Comparison of ENCODE assay signal across 9 mouse cellular contexts in genomic region chr5:125273666-125274109, GRCm38 (mm10).
DNase-seq lines count a peak whose midpoint lies in the region; ATAC-seq and TF ChIP-seq lines count a peak whose summit lies in the region.
"Had no signal": no experiment of that assay in that cellular context is flagged by ENCODE, and none has a peak within 500 bp of the region (broad histone marks: within the 10 kb centered on the region; RNA-seq: fewer than 3 reads in every experiment).

No protein-coding gene starts in this region.

- in situ Hi-C loops in Patski (cut with MboI; ENCODE audit: low pct_unique_long_range_greater_than_20kb): loop anchor here (5.0 kb wide), 3 partner anchors 79 to 511 kb away; no protein-coding TSS in a partner anchor

- H3K4me3 ChIP-seq in cortical plate, adult 2 months (ENCODE audit: insufficient read depth, low read length): no peak overlapping the region
- no peak overlapping the region for H3K4me3 ChIP-seq in limb, embryonic 13.5 days
- H3K4me3 ChIP-seq in midbrain, postnatal 0 days (ENCODE audit: low read depth, low read length): no peak overlapping the region
- H3K4me3 ChIP-seq: hindbrain, embryonic 15.5 days had no signal

- H3K9me3 ChIP-seq in limb, embryonic 13.5 days: no peaks in the 10 kb centered on the region
- H3K9me3 ChIP-seq in midbrain, postnatal 0 days (ENCODE audit: low read length): no peaks in the 10 kb centered on the region
- H3K9me3 ChIP-seq: hindbrain, embryonic 15.5 days had no signal

- CTCF ChIA-PET in Patski (lab: Charles Lee): interaction anchor here (0.8 to 7.2 kb wide), 13 partner anchors 12 to 373 kb away, joined by 3 to 69 read pairs (median 4); no protein-coding TSS in a partner anchor

- TF ChIP-seq POLR2A in cortical plate, adult 2 months (IDR thresholded peaks at IDR 0.05; ENCODE audit: extremely low read depth, insufficient read depth, low read length): no peak

- H3K27me3 ChIP-seq in Patski: no peaks in the 10 kb centered on the region
- no peaks in the 10 kb centered on the region for H3K27me3 ChIP-seq in limb, embryonic 13.5 days
- no peaks in the 10 kb centered on the region for H3K27me3 ChIP-seq in midbrain, postnatal 0 days (ENCODE audit: insufficient read depth, low read length)
- H3K27me3 ChIP-seq: hindbrain, embryonic 15.5 days had no signal

- no peak overlapping the region; the same call in 1 of the 2 replicates for H3K4me2 ChIP-seq in limb, embryonic 13.5 days (replicated peaks)
- H3K4me2 ChIP-seq in midbrain, postnatal 0 days (ENCODE audit: low read depth, low read length, poor library complexity, severe bottlenecking): no peak overlapping the region
- H3K4me2 ChIP-seq: hindbrain, embryonic 15.5 days had no signal

- intact Hi-C loops in gastrocnemius, postnatal 36 days (cut with DNase I): loop anchor here (5.0 kb wide), 2 partner anchors 94 to 251 kb away; no protein-coding TSS in a partner anchor

- 21% methylated on average over 8 of the region's 8 CpGs for WGBS in limb, embryonic 13.5 days
- WGBS in midbrain, postnatal 0 days: 20% methylated on average over 8 of the region's 8 CpGs

- DNase-seq in 416B (ENCODE audit: low read depth) (peak; percentile 99), Patski (ENCODE audit: low read depth, low spot score) (no peak)
- DNase-seq in gastrocnemius, postnatal 36 days: peak; percentile 68 to 78
- peak; percentile 42 for DNase-seq in kidney, adult 18-20 months
- DNase-seq in midbrain, postnatal 0 days (ENCODE audit: low spot score): peak; percentile 81
- peak; percentile 48 for DNase-seq in testis, postnatal 14 days (ENCODE audit: low spot score)

- peaks cover 13% of the 10 kb centered on the region for H3K36me3 ChIP-seq in limb, embryonic 13.5 days
- 0 out of 2 replicates have a peak, but pooled peaks cover 8% of the 10 kb centered on the region for H3K36me3 ChIP-seq in midbrain, postnatal 0 days (ENCODE audit: insufficient read depth, low read length)
- H3K36me3 ChIP-seq: hindbrain, embryonic 15.5 days had no signal

- H3K4me1 ChIP-seq in cortical plate, adult 2 months (ENCODE audit: control insufficient read depth, insufficient read depth, low read length): no peaks in the 10 kb centered on the region
- peaks cover 27% of the 10 kb centered on the region for H3K4me1 ChIP-seq in limb, embryonic 13.5 days
- 0 out of 2 replicates have a peak, but pooled peaks cover 2% of the 10 kb centered on the region for H3K4me1 ChIP-seq in midbrain, postnatal 0 days (ENCODE audit: insufficient read depth, low read length)

- POLR2A ChIA-PET in Patski (lab: Charles Lee): interaction anchor here (0.6 to 1.4 kb wide), 2 partner anchors 94 to 399 kb away, joined by 3 to 7 read pairs; no protein-coding TSS in a partner anchor

- no peak for TF ChIP-seq CTCF in Patski (IDR thresholded peaks at IDR 0.05)
- TF ChIP-seq CTCF in cortical plate, adult 2 months (IDR thresholded peaks at IDR 0.05; ENCODE audit: extremely low read depth, insufficient read depth, low read length): peak; percentile 54
- peak; percentile 78 for TF ChIP-seq CTCF in midbrain, postnatal 0 days (IDR thresholded peaks at IDR 0.05)

- ATAC-seq in Patski: peak; percentile 37
- 0 out of 2 replicates have a peak, but pooled peaks have one; percentile 19 for ATAC-seq in limb, embryonic 13.5 days (ENCODE audit: low FRiP score, low read depth)
- ATAC-seq in midbrain, postnatal 0 days (ENCODE audit: low FRiP score): no peak

- no peak overlapping the region for H3K27ac ChIP-seq in cortical plate, adult 2 months (ENCODE audit: insufficient read depth, low read length)
- H3K27ac ChIP-seq in limb, embryonic 13.5 days: no peak overlapping the region
- no peak overlapping the region for H3K27ac ChIP-seq in midbrain, postnatal 0 days (ENCODE audit: low read depth, low read length)
- H3K27ac ChIP-seq: hindbrain, embryonic 15.5 days had no signal

- H3K9ac ChIP-seq in limb, embryonic 13.5 days: no peak overlapping the region
- no peak overlapping the region for H3K9ac ChIP-seq in midbrain, postnatal 0 days (replicated peaks; ENCODE audit: low read length, poor library complexity, severe bottlenecking)
- H3K9ac ChIP-seq: hindbrain, embryonic 15.5 days had no signal
